Mouse (Mus musculus): ENCODE measurements around the gene Ppp2r2d.
A peak's percentile ranks its signal among the peaks of the same experiment; 100 is the strongest.

The Ppp2r2d gene

GRCm38 (mm10) chr7:138863950-138864572 is 18.2 kb downstream of the Ppp2r2d start:
- DNase-seq = peak; percentile 38

GRCm38 (mm10) chr7:138864776-138865175 is 18.9 kb downstream of the Ppp2r2d start:
- DNase-seq = no peak

GRCm38 (mm10) chr7:138867286-138867685 is 21.4 kb downstream of the Ppp2r2d start:
- no peak for DNase-seq

GRCm38 (mm10) chr7:138868316-138868715 is 22.4 kb downstream of the Ppp2r2d start:
- DNase-seq = no peak

GRCm38 (mm10) chr7:138872956-138873355 is 27.1 kb downstream of the Ppp2r2d start:
- DNase-seq = no peak

- DNase-seq = no peak
These were observed 29.2 kb downstream of the Ppp2r2d start for GRCm38 (mm10) chr7:138875031-138875430.

GRCm38 (mm10) chr7:138883724-138884123 is 37.8 kb downstream of the Ppp2r2d start:
- DNase-seq = no peak

- no peak for DNase-seq
These were observed 39.7 kb downstream of the Ppp2r2d start for GRCm38 (mm10) chr7:138885365-138886289.

- DNase-seq = no peak
These were observed 52.2 kb downstream of the Ppp2r2d start for GRCm38 (mm10) chr7:138898122-138898521.

GRCm38 (mm10) chr7:138898743-138899142 is 52.9 kb downstream of the Ppp2r2d start:
- DNase-seq = no peak

GRCm38 (mm10) chr7:138903886-138904435 is 58.1 kb downstream of the Ppp2r2d start:
- DNase-seq = no peak

- DNase-seq = no peak
These were observed 60.6 kb downstream of the Ppp2r2d start for GRCm38 (mm10) chr7:138906441-138906840.

- peak; percentile 53 for DNase-seq
These were observed 61.2 kb downstream of the Ppp2r2d start for GRCm38 (mm10) chr7:138907043-138907442.

- no peak for DNase-seq
These were observed 62.1 kb downstream of the Ppp2r2d start for GRCm38 (mm10) chr7:138907976-138908375.

GRCm38 (mm10) chr7:138908768-138909276 is 62.9 kb downstream of the Ppp2r2d start:
- no peak for DNase-seq

GRCm38 (mm10) chr7:138909277-138910192 is 63.7 kb downstream of the Ppp2r2d start, which contains the start of gene Bnip3:
Gene Bnip3 (minus strand): TSS chr7:138909519.
- peak; percentile 94 for DNase-seq

- no peak for DNase-seq
These were observed 64.3 kb downstream of the Ppp2r2d start for GRCm38 (mm10) chr7:138910193-138910562.

GRCm38 (mm10) chr7:138913616-138914015 is 67.7 kb downstream of the Ppp2r2d start:
- DNase-seq = no peak

GRCm38 (mm10) chr7:138919156-138919944 is 73.5 kb downstream of the Ppp2r2d start:
- DNase-seq = no peak

GRCm38 (mm10) chr7:138921611-138922010 is 75.7 kb downstream of the Ppp2r2d start:
- no peak for DNase-seq

- DNase-seq = no peak
These were observed 78.0 kb downstream of the Ppp2r2d start for GRCm38 (mm10) chr7:138923756-138924425.

Data from cerebellum, adult 9-11 months (tissue).